Mouse (Mus musculus): ENCODE measurements around the gene Nfyb.

Nfyb gene

DNA sequence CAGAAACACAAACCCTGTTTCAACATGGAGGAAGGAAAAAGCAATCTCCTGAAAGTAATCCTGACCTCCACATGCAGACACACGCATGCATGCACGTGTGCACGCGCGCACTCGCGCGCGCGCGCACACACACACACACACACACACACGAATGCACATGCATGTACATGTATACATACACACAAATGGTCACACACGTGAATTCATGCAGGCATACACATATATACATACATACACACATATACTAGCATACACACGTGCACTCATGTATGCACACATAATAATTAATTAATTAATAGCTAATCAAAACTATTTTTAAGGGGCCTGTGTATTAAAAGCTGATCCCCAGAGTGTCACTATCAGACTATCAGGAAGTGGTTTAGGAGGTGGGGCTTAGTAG, 15.9 kb upstream of the Nfyb start:
- no peak for DNase-seq (ENCODE audit: low read depth, low spot score)

DNA sequence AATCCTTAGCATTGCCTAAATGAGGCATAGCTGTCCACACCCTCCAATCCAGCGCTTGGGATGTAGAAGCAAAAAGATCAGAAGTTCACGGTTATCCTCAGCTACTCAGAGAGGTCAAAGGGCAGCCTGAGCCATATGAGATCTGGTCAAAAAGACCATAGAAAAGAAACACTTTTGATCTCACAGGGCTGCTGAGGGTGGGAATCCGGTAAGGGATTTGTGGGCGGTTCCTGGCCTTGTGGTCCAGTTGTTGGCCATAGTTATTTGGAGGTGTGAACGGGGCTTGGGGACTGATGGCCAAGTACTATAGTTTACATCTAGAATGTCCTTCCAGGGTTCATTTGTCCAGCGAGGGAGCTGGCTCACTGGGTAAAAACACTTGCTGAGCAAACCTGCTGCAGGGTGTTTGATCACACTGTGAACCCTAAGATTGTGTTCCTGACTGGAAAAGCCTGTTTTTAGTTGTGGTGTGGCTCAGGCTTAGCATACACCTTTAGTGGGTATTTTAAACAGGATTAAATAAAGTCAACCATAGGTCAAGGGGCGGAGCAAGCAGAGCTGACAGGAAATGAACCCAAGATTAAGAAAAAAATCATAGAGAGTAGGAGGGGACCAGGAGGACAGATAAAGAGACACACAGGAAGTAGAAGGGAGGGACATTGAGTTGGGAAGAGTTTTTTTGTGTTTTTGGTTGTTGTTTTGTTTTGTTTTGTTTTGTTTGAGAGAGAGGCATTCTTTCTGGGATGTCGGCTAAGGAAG, 15.0 kb upstream of the Nfyb start:
- no peak for DNase-seq (ENCODE audit: low read depth, low spot score)

DNA sequence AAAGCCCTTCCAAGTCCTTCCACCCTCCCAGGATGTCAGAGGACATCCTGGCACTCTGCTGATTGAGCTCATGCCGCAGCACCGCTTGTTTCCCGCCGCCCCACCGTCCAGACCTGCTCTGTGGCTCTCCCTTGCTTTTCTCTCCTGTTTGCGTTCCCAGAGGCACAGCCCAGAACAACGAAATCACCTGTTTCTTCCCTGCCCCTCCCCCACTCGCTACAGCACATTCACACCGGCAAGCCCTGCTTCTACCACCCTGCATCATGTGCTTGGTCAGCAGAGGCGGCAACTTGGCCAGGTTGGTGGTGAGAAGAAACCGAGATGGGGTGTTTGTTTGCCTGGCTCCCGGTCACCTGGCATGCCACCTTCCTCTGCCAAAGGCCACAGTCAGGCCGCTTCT, 13.9 kb upstream of the Nfyb start:
- no peak for DNase-seq (ENCODE audit: low read depth, low spot score)

DNA sequence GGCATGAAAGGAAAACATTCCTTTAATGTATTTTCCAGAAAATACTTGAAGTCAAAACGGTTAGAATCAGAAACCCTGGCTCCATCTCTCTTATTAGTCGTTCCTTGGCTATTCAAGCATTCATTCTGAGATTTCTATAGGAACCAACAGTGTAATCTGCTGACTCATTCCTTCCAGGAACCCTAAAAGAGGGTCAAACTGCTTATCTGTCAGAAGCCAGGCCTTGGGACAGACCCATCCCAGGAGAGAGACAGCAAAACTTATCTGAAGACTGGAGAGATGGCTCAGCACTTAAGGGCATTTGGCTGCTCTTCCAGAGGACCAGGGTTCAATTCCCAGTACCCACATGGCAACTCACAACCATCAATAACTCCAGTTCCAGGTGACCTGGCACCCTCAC, 13.1 kb upstream of the Nfyb start:
- no peak for DNase-seq (ENCODE audit: low read depth, low spot score)

DNA sequence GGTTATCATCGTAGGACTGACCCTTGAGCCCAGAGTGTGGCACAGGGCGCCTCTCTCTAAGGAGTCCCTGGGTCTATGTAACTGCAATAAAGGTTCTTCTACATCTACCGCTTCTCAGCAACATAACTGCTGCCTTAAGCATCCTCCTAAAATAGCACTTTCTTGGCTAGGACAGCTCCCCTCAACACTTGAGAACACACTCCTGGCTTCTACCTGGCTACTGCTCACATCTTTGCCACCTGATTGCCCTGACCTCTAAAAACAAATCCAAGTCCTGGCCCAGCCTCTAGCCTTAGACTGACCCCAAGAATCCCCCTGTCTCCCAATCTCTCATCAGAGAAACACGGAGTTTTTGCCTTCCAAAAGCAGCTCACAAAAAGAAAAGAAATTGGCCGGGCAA, 10.9 kb upstream of the Nfyb start:
- no peak for DNase-seq (ENCODE audit: low read depth, low spot score)

DNA sequence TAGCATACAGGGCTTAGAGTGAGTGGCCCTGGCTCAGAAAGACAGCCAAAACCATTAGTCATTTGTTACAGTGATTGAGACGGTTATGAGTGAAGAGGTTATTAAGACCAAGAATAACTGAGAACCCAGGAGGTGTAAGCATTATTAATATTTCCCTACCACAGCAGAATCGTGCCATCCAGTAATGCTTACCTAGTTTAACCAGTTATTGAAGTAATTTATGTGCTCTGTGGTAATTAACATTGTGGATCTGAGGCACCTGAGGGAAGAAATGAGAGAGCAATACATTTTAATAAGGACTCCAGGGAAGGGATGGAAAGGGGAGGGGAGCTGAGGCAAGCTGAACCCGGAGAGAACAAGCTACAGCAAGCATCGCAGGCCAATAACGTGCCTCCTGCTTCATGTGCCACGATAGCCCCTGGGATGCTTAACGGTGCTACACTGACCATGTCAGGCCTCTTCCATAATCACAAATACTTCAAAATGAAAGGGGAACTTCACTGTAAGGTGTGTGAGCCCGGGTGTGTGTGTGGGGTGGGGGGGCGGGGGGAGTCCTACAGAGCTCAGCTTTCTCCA, 7.7 kb upstream of the Nfyb start:
- no peak for DNase-seq (ENCODE audit: low read depth, low spot score)

DNA sequence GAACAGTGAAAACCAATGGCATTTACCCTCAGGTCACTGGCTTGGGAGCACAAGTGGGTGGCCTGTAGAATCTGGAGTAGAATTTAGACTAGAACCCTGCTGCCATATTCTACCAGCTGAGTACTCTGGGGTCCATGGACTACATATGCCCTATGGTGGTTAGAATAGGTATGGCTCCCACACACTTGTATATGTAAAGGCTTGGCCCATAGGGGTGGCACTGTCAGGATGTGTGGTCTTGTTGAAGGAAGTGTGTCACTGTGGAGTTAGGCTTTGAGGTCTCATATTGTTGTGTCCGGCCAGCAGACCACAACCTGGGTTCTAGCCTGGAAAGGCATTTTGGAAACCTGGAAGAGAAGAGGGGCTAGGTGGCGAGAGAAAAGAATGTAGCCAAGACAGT, 6.8 kb upstream of the Nfyb start:
- no peak for DNase-seq (ENCODE audit: low read depth, low spot score)

DNA sequence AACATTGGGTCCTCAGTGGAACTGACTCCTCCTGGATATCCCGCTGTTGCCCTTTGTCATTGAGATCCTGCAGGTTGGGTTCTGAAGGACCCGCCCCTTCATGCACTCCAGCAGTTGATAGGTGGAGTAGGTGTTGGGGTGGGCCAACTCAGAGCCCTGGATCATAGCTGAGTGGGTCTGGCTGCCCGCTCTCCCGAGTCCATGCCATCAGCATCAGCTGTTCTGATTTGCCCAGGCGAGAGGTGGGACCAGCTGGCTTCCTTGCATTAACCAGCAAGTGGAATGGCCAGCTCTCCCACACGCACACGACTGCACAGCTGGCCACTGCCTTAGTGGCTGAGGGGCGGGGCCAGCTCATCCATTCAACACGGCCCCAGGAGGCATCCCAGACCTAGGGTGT, 5.0 kb upstream of the Nfyb start:
- no peak for DNase-seq (ENCODE audit: low read depth, low spot score)

DNA sequence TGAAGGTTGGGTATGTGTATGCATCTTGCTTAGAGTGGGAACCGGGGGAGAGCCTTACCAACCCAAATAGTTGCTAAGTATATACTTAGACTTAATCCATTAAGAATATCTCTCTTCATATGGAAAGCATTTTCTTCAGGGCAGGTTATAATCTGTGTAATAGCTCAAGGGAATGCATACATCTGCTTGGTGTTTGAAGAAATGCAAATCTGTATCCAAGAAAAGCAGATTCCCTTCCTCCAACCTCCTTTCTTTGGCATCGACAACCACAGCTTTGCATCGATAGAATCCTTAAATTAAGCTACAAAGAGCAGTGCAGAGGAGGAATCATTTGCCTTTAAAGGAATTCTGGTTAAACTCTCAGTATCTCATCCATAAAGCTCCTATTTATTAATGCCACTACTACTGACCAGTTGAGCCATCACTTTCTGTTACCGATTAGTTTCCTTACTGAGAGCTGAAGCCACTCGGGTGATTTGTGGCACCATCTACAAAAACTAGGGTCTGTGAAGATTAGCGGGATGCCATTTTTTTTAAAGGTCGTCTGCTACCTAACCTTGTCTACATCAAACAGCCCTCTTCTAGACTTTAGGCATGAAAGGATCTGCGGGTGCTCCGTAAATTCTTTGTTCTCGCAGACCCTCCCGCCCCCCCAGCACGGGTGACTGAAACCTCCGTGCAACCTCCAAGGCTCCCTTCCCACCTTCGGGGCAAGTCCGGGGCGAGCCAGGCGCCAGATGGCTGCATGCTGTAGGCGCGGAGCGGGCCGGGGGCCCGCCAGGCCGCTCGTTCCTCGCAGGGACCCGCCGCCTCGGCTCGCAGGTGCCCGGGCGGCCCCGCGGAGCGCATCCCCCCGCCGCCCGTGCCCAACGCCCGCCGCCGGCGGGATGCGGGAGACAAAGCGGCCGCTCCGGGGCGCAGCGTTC, 925 bp downstream of the Nfyb start:
- peak; percentile 28 for DNase-seq (ENCODE audit: low read depth, low spot score)

DNA sequence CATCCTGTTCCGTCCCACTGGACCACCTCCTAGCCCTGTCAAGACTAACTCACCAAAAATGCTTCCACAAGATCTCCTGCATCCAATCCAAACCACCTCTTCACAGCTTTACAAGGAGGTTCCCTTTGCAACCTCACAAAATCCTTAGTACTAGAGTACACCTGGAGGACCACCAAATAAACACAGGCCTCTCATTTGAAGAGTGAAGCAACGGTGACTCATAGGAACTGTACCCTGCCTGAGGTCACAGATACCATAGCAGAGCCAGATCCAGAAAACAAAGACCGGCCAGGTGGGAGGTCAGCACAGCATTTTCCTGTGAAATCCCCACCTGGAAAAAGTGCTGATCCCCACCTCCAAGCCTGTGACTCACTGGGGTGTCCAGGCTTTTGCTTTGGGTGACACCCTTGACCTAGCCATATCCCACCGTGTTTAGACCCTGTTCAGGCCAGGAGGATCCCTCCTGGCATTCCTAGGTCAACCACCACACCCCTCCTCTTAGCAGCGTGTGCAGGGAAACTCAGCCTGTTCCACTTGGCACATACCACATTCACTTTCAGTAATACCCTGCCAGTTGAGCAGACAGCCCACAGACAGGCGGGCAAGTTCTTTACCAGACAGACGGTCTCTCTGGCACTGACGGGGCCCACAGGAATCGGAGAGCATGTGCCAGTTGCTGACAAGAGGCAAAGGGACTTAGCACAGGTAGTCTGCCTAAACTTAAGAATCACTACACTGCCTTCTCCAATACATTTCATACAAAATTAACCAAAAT, 2.7 kb downstream of the Nfyb start:
- DNase-seq (ENCODE audit: low read depth, low spot score): no peak

DNA sequence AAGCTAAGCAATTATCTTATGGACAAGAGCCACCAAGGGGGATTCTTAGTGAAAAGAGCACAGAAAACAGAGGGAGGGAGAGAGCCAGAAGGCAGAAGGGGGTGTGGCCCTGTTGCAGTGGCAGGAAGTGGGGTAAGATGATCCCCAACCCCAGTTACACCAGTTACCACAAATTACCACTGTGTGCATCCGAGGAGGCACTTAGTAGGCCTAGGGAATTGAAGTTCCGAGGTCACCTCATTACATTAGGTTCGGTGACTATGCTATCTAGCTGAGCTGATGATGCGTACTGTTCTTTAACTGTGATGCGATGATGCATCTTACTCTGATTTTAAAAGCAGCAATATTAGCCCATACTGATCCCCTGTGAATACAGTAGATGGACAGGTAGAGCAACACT, 4.2 kb downstream of the Nfyb start:
- DNase-seq (ENCODE audit: low read depth, low spot score): no peak

DNA sequence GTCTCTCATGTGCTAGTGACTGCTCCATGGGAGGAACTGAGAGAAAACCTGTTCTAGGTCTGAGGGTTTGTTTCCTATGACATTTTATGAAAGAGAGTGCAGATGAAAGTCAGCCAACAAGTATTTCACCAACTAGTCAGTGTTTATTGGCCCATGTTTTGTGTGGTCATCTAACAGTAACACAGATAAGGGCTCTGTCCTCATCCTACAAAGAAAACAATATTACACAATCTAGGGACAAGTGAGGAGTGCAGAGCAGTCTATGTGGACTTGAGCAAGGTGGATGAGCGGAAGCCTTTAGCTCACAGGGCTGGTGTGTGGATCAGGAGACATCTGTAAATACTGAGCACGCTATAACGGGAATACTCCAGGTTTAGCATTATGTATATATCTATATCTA, 5.1 kb downstream of the Nfyb start:
- no peak for DNase-seq (ENCODE audit: low read depth, low spot score)

DNA sequence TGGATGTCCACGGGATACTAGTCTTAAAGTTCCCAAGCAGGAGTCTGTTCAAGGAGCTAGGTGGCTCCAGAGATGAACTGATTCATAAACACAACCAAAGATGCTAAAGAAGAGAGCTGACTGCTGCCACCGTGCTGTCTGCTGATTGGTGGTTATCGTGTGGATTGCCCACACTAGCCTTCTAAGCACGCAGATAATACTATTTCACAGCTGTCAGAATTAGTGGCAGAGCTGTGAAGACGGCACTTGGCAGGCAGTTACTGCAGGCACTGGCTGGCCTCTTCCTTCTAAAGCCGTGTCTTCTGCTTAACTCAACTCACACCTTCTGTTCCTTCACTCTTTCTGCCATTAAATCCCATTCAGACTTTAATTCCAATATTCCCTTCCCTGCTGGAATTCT, 5.6 kb downstream of the Nfyb start:
- no peak for DNase-seq (ENCODE audit: low read depth, low spot score)

DNA sequence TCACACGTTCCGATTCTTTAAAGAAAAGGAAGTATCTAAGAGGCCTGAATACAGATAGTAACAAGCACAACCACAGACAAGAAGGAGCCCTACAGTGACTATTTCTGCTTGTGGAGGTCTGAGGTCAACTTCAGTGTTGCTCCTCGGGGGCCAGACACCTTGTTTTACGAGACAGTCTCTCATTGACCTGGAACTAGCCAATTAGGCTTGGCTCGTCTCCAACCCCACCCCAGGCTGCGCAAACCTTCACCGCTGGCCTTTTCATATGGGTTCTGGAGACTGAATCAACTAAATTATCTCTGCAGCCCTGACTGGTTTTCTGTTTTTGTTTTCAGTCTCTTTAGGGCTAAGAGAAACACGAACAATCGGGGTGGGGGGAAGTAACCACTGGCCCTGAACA, 6.6 kb downstream of the Nfyb start:
- no peak for DNase-seq (ENCODE audit: low read depth, low spot score)

DNA sequence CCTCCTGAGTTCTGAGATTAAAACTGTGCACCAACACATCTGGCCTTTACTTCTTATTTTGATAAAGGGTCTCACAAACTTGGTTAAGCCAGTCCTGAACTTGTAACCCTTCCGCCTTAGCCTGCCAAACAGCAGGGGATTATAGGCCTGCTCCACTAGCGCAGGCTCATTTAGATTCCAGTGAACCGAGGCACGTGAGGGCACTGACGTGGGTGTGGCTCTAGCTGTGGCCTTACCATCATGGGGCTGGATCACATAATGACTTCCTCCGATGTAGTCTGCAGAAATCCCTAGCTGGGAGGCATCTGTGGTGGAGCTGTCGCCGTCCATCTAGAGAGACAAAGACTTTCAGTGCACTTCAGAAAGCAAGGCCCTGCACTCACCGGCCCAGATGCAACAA, 7.5 kb downstream of the Nfyb start:
- DNase-seq (ENCODE audit: low read depth, low spot score): no peak

DNA sequence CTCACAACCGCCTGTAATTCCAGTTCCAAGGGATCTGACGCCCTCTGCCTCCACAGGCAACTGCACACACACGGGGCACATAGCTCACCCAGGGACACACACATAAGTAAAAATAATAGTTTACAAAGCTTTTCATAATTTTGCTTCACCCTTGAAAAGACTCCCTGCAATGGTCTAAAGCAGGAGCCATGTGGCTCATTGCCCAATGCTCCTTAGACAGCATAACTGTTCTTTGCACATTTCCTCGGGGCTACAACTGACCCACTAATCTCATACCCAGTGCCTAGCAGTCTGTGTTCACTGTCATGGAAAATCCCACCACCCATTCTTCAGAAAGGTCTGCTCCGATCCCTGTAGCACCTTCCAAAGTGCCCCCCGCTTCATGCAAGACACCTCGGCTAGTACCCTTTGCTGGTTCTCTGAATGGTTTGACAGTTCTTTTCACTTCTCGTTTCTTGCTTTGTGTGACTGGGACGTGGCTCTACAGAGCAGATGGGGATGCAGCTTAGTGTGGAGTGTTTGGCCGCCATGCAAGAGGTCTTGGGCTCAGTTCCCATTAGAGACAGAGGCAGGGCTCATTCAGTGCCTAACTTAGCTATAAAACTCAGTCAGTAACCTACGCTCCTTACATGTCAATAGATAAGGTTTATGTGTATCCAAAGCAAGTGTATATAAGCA, 8.6 kb downstream of the Nfyb start:
- DNase-seq (ENCODE audit: low read depth, low spot score): no peak

DNA sequence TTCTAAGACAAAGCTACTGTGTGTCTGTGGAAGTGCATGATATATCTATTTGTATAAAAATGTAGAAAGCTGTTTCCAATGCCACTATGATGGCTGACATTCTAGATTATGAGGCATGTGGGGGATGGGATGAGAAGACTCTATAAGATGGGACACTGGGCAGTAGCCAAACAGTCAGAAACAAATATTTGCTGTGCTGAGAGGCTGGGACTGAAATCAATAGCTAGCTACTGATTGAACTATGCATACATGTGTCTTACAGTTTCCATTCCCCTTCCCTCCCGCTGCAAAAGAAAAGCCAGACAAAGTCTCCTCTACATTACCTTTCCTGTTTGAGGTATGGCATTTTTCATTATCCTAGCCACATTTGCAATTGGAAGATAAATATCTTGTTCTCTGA, 9.3 kb downstream of the Nfyb start:
- no peak for DNase-seq (ENCODE audit: low read depth, low spot score)

DNA sequence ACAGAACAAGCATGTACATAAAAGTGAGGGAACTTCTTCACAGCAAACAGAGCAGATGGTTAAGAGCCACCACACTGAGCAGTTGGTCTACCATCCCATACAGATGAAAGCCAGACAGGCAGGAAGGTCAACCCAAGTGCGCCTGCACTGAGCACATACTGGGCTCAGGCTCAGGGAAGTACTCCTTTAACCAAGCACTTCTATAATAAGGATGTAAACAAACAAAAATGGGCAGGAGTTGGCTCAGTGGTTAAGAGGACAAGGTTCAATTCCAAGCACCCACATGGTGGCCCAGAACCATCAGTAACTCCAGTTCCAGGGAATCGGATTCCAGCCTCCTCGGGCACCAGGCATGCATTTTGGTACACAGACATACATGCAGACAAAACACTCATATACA, 11.0 kb downstream of the Nfyb start:
- DNase-seq (ENCODE audit: low read depth, low spot score): no peak

DNA sequence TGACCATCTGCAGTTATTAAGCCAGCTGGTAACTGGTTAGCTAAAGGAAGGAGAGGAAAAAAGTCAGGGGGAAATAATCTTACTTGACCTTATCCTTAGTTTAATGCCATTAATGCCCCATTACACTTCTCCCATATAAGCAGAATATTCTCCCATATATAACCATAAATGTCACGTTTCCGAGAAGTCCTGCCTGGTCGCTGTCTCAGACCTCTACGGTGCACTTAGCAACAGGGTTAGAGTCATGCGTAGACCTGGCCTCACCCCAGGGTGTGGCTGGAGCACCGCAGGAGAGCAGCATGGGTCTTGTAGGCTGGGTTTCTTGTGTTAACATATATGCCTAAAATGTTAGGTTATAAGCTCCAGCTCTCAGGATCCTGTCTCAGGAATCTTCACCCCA, 13.2 kb downstream of the Nfyb start:
- DNase-seq (ENCODE audit: low read depth, low spot score): no peak

DNA sequence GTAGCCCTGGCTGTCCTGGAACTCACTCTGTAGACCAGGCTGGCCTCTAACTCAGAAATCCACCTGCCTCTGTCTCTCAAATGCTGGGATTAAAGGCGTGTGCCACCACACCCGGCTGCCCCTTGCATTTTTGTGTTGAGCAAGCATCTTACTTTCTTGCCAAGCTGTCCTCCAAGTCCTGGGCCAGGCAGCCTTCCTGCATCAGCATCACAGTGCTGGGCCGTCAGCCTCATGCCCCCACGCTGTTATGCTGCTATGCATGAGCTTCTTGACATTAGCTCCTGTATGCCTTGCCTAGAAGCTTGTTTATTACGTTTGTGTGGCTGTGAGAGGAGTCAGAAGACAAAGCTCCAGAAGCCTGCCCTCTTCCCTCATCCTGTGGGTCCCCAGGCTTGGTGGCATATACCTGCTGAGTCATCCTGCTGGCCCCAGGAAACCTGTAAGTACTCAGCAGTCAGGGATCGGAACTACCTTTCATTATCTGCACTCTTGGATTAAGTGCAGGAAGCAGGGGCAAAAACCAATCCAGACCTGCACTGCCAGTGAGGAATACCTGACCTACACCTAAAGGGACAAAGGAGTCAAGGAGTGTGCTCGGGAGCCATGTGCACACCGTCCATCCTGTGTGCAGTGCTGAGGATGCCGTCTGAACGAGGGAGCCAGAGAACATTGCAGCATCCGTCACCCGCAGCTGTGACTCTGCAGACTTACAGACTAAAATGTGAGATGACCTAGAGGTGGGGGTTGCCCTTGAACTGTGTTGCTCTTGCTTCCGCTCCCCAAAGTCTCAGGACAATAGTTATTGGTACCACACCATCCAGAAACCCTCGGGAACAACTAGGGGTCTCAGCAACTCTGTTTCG, 16.7 kb downstream of the Nfyb start:
- DNase-seq (ENCODE audit: low read depth, low spot score): no peak
